21 mouse cellular contexts compared by ENCODE assay signal in genomic region chr16:47798838-47799237, GRCm38 (mm10).
DNase-seq lines count a peak whose midpoint lies in the region; ATAC-seq and TF ChIP-seq lines count a peak whose summit lies in the region.
"Had no signal": no experiment of that assay in that cellular context is flagged by ENCODE, and none has a peak within 500 bp of the region (broad histone marks: within the 10 kb centered on the region; RNA-seq: fewer than 3 reads in every experiment).

No protein-coding gene starts in this region.

- H3K27me3 ChIP-seq in forebrain, embryonic 14.5 days (replicated peaks; ENCODE audit: control insufficient read depth, insufficient read depth, low read length) = no peaks in the 10 kb centered on the region
- H3K27me3 ChIP-seq in forebrain, embryonic 10.5 days (ENCODE audit: poor library complexity, severe bottlenecking) = no peaks in the 10 kb centered on the region
- H3K27me3 ChIP-seq in midbrain, postnatal 0 days (ENCODE audit: insufficient read depth, low read length) = no peaks in the 10 kb centered on the region
- H3K27me3 ChIP-seq in midbrain, embryonic 16.5 days (ENCODE audit: control insufficient read depth, insufficient read depth, low read depth, low read length) = no peaks in the 10 kb centered on the region
- H3K27me3 ChIP-seq in forebrain, postnatal 0 days (ENCODE audit: insufficient read depth, low read length) = no peaks in the 10 kb centered on the region
- H3K27me3 ChIP-seq: heart, embryonic 12.5 days; neural tube, embryonic 15.5 days; Patski had no signal

- H3K9ac ChIP-seq in forebrain, embryonic 14.5 days (ENCODE audit: low read length) = no peak overlapping the region
- no peak overlapping the region for H3K9ac ChIP-seq in midbrain, postnatal 0 days (replicated peaks; ENCODE audit: low read length, poor library complexity, severe bottlenecking)
- H3K9ac ChIP-seq in midbrain, embryonic 16.5 days (ENCODE audit: low read depth, low read length) = no peak overlapping the region
- H3K9ac ChIP-seq in forebrain, postnatal 0 days = no peak overlapping the region
- H3K9ac ChIP-seq: heart, embryonic 12.5 days; neural tube, embryonic 15.5 days had no signal

- peak; percentile 43 for DNase-seq in forebrain, embryonic 14.5 days (ENCODE audit: low spot score)
- no peak for DNase-seq in forebrain, embryonic 10.5 days (ENCODE audit: extremely low spot score, low spot score)
- DNase-seq in midbrain, postnatal 0 days (ENCODE audit: low spot score) = peak; percentile 76
- DNase-seq in cerebellum, adult 8-10 months = peak; percentile 55
- peak; percentile 60 to 66 for DNase-seq in cerebellum, postnatal 36 days
- no peak for DNase-seq in gastrocnemius, postnatal 14 days
- no peak for DNase-seq in forebrain, postnatal 0 days
- DNase-seq: gastrocnemius, postnatal 10 days; heart, adult 11 months; heart, postnatal 10 days; kidney, adult 2 months; lung, postnatal 10 days; right cerebral cortex, postnatal 14 days; thymus, postnatal 14 days had no signal

- intact Hi-C loops in gastrocnemius, postnatal 14 days (cut with DNase I; ENCODE audit: low total_unique reads) = no loop called here

- H3K4me2 ChIP-seq in forebrain, embryonic 14.5 days (ENCODE audit: low read length) = no peak overlapping the region
- no peak overlapping the region for H3K4me2 ChIP-seq in midbrain, postnatal 0 days (ENCODE audit: low read depth, low read length, poor library complexity, severe bottlenecking)
- no peak overlapping the region for H3K4me2 ChIP-seq in midbrain, embryonic 16.5 days (ENCODE audit: low read length)
- H3K4me2 ChIP-seq in forebrain, postnatal 0 days (ENCODE audit: low read depth) = no peak overlapping the region
- H3K4me2 ChIP-seq: heart, embryonic 12.5 days; neural tube, embryonic 15.5 days had no signal

- 85% methylated on average over 2 of the region's 2 CpGs for WGBS in forebrain, embryonic 14.5 days
- WGBS in forebrain, embryonic 10.5 days = 85% methylated on average over 2 of the region's 2 CpGs
- 79% methylated on average over 2 of the region's 2 CpGs for WGBS in midbrain, postnatal 0 days
- 82% methylated on average over 2 of the region's 2 CpGs for WGBS in midbrain, embryonic 16.5 days
- WGBS in forebrain, postnatal 0 days = 82% methylated on average over 2 of the region's 2 CpGs

- no peak for TF ChIP-seq CTCF in midbrain, postnatal 0 days (IDR thresholded peaks at IDR 0.05)
- no peak for TF ChIP-seq CTCF in forebrain, postnatal 0 days (IDR thresholded peaks at IDR 0.05; ENCODE audit: low read depth)

- no peak overlapping the region for H3K4me3 ChIP-seq in forebrain, embryonic 14.5 days (ENCODE audit: low read depth, low read length)
- no peak overlapping the region for H3K4me3 ChIP-seq in forebrain, embryonic 10.5 days
- H3K4me3 ChIP-seq in midbrain, postnatal 0 days (ENCODE audit: low read depth, low read length) = no peak overlapping the region
- no peak overlapping the region for H3K4me3 ChIP-seq in midbrain, embryonic 16.5 days (ENCODE audit: low read depth, low read length)
- no peak overlapping the region for H3K4me3 ChIP-seq in forebrain, postnatal 0 days (ENCODE audit: low read depth, low read length)
- H3K4me3 ChIP-seq: heart, embryonic 12.5 days; midbrain, embryonic 10.5 days; neural tube, embryonic 15.5 days had no signal

- no peaks in the 10 kb centered on the region for H3K4me1 ChIP-seq in forebrain, embryonic 14.5 days (ENCODE audit: control insufficient read depth, insufficient read depth, low read length)
- H3K4me1 ChIP-seq in forebrain, embryonic 10.5 days = no peaks in the 10 kb centered on the region
- no peaks in the 10 kb centered on the region for H3K4me1 ChIP-seq in midbrain, postnatal 0 days (ENCODE audit: insufficient read depth, low read length)
- H3K4me1 ChIP-seq in midbrain, embryonic 16.5 days (ENCODE audit: control insufficient read depth, insufficient read depth, low read length) = no peaks in the 10 kb centered on the region
- H3K4me1 ChIP-seq in forebrain, postnatal 0 days (ENCODE audit: insufficient read depth) = no peaks in the 10 kb centered on the region
- H3K4me1 ChIP-seq: heart, embryonic 12.5 days; midbrain, embryonic 10.5 days; neural tube, embryonic 15.5 days had no signal

- no peaks in the 10 kb centered on the region for H3K9me3 ChIP-seq in forebrain, embryonic 14.5 days (replicated peaks; ENCODE audit: control insufficient read depth, low read length)
- no peaks in the 10 kb centered on the region for H3K9me3 ChIP-seq in forebrain, embryonic 10.5 days
- H3K9me3 ChIP-seq in midbrain, postnatal 0 days (ENCODE audit: low read length) = no peaks in the 10 kb centered on the region
- no peaks in the 10 kb centered on the region for H3K9me3 ChIP-seq in midbrain, embryonic 16.5 days (replicated peaks; ENCODE audit: control insufficient read depth, low read length, poor library complexity, severe bottlenecking)
- no peaks in the 10 kb centered on the region for H3K9me3 ChIP-seq in forebrain, postnatal 0 days (ENCODE audit: low read length)
- H3K9me3 ChIP-seq: heart, embryonic 12.5 days; midbrain, embryonic 10.5 days; neural tube, embryonic 15.5 days had no signal

- H3K27ac ChIP-seq in forebrain, embryonic 14.5 days (ENCODE audit: low read depth, low read length) = no peak overlapping the region
- no peak overlapping the region for H3K27ac ChIP-seq in forebrain, embryonic 10.5 days
- H3K27ac ChIP-seq in midbrain, postnatal 0 days (ENCODE audit: low read depth, low read length) = no peak overlapping the region
- no peak overlapping the region for H3K27ac ChIP-seq in midbrain, embryonic 16.5 days (ENCODE audit: low read length)
- H3K27ac ChIP-seq in forebrain, postnatal 0 days (ENCODE audit: low read depth, low read length) = no peak overlapping the region
- H3K27ac ChIP-seq: kidney, postnatal 0 days; midbrain, embryonic 10.5 days; neural tube, embryonic 15.5 days had no signal

- H3K36me3 ChIP-seq in forebrain, embryonic 14.5 days (ENCODE audit: control insufficient read depth, insufficient read depth, low read length) = no peaks in the 10 kb centered on the region
- no peaks in the 10 kb centered on the region for H3K36me3 ChIP-seq in forebrain, embryonic 10.5 days (replicated peaks)
- no peaks in the 10 kb centered on the region for H3K36me3 ChIP-seq in midbrain, postnatal 0 days (ENCODE audit: insufficient read depth, low read length)
- H3K36me3 ChIP-seq in midbrain, embryonic 16.5 days (ENCODE audit: control insufficient read depth, insufficient read depth, low read length) = no peaks in the 10 kb centered on the region
- no peaks in the 10 kb centered on the region for H3K36me3 ChIP-seq in forebrain, postnatal 0 days (ENCODE audit: insufficient read depth)
- H3K36me3 ChIP-seq: heart, embryonic 12.5 days; midbrain, embryonic 10.5 days; neural tube, embryonic 15.5 days had no signal

- no peak for ATAC-seq in forebrain, embryonic 14.5 days
- no peak for ATAC-seq in midbrain, postnatal 0 days (ENCODE audit: low FRiP score)
- no peak for ATAC-seq in midbrain, embryonic 16.5 days
- no peak for ATAC-seq in forebrain, postnatal 0 days
- ATAC-seq: CD4-positive, CD25-positive, alpha-beta regulatory T cell, adult 4 months; Patski had no signal

Comparison
In these comparisons a context has a peak if more than half of its experiments do, and no peak if none do; other contexts are left out.
1. DNase-seq: peak in forebrain, embryonic 14.5 days (single experiment), midbrain, postnatal 0 days (single experiment), cerebellum, adult 8-10 months (single experiment) and cerebellum, postnatal 36 days (2 of 2); none in forebrain, embryonic 10.5 days (single experiment), gastrocnemius, postnatal 14 days (single experiment) and forebrain, postnatal 0 days (single experiment).